Mouse (Mus musculus) spleen, postnatal 36 days (tissue): Measurements from ENCODE around the gene Hsf4.

Experiments used
- DNase-seq, 2 experiments: peaks; one replicate each; pipeline ENCODE4 v3.0.0; 2022; ENCODE audit warnings: low spot score in 2 of 2, mixed read lengths in 1 of 2

The Hsf4 gene

DNA sequence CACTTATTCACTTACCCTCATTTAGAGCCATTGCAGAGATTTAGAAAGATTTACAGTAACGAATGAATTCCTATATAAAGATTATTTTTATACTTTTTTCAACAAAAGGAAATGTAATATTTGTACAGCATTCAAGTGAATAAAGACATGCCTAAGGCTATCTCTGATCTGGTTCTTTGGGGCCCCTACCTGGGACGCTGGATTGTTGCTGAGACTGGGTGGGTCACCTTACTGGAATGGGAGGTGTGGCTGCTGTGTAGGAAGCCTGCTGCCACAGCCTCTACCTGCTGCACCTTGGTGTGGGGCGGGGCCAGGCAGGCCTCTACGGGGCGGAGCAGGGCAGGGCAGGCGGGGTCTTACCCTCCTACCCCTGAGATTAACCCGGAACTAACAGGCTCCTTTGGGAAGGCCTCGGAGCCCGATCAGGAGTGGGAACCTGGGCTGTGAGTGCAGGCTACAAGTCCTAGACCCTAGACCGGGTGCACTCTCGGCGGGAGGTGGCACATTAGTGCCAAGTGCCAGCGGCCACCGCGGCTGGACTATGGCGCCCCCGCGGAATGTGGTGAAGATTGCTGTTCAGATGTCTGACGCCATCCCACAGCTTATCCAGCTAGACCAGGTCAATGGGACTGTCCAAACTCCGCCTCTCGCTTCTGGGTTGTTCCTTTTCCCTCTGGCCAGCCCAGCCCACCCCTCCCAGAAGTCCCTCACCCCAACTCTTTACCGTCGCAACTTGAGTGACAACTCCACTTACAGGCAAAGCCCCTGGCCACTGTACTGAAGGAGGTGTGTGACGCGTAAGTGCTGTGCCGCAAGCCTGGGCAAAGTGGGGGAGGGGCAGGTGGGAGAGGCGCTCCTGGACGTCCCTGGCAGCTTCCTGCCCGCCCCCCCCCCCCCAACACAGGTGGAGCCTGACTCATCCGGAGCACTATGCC is 35.9 kb downstream of the Hsf4 start, which contains the start of gene Elmo3:
TSS of gene Elmo3 (plus strand) at position 391 of the 935 bp plus-strand sequence.
- DNase-seq, result peak in 1 of 2 experiments; percentile 39

DNA sequence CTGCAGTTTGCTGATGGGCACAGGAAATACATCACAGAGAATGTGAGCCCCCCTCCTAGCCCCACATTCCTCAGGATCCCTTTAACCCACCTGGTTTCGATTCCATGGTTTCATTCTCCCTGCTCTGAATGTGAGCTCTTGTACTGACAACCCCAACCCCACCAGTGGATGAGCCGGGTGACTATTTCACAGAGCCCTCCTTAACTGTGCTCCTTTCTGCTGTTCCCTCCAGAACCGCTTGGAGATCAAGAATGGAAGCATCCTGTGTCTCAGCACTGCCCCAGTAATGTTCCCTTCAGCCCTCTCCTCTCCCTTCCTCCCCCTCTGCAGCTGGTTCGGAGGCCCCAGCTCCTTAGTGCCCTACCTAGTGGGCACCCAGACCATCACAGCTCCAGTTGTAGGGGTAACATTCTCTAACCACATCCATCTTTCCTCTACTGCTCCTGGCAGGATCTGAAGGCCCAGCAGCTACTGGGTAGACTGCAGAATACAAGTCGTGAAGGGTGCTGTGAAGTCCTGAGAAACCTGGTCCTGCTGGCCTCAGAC is 36.6 kb downstream of the Hsf4 start:
- no peak for DNase-seq

DNA sequence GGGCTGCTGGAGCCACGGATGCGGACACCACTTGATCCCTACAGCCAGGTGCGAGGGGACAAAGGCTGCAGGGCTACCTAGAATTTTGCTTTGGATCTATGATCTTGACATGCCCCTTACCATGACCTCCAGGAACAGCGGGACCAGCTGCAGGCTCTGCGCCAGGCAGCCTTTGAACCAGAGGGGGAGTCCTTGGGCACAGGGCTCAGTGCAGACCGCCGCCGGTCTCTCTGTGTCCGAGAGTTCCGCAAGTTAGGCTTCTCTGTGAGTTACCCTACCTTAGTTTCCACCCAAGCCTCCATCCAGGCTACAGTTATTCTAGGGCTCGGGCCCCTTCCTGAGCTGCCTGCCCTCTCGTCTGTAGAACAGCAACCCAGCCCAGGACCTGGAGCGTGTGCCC is 38.1 kb downstream of the Hsf4 start:
- no peak for DNase-seq

DNA sequence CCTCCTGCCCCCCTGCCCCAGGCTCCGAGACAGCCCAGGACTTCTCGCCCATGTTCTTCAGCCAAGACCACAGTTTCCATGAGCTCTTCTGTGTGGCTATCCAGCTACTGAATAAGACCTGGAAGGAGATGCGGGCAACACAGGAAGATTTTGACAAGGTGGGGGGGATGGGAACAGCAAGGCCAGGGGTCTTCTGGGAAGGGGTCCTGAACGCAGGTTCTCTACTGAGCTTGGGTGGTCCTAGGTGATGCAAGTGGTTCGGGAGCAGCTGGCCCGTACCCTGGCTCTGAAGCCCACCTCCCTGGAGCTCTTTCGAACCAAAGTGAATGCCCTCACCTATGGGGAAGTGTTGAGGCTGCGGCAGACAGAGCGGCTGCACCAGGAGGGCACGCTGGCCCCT is 38.8 kb downstream of the Hsf4 start:
- no peak for DNase-seq

DNA sequence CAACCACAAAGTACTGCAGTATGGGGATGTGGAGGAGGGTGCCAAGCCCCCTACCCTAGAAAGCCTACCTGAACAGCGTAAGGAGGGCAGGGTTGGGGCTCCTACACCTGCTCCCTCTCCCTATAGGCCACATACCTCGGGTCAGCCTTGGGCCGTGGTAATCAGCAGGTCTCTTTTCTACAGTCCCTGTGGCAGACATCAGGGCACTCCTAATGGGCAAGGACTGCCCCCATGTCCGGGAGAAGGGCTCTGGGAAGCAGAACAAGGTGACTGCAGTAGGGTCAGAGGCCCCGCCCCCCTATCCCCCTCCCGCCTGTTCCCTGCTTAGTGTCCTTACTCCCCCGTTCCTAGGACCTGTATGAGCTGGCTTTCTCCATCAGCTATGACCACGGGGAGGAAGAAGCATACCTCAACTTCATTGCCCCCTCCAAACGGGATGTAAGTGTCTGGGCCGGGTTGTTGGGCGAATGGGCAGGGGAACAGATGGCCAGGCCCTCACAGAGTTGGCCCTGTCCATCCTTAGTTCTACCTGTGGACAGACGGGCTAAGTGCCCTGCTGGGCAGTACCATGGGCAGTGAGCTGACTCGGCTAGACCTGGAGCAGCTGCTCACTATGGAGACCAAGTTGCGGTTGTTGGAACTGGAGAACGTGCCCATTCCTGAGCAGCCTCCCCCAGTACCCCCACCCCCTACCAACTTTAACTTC is 39.7 kb downstream of the Hsf4 start:
- no peak for DNase-seq

DNA sequence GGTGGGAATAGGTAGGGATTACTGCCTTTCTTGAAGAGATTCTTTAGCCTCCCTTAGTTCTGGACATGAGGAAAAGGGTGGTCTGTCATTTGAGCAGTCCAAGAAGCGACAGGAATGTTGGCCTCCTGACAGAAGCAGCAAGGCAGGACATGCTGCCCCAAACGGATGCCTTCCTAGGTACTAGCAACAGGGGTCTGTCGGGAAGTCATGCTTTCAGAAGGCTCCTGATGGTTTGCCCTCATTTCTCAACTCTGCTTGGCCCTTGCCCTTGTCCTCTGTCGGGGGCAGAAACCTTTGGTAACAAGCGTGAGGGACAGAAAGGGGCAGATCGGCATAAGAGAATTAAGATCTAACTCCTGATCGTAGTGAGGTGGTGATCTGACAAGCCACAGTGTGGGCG is 40.5 kb downstream of the Hsf4 start:
- no peak for DNase-seq

DNA sequence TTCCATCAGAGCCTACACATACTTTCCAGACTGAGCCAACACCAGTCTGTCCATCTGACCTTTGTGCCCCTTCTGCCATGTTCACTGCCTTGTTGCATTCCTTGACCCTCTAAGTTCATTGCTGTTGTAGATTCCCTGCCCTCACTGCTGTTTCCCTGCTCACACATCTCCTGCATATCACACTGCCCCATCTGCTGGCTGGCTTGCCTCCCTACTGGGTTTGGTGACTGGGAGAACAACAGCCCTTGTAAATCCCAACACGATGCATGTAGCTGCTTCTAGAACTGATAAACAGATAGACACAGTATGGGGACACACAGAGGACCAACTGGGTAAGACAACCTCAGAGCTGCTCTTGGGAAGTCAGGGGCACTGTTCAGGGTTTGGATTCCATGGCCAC is 42.1 kb downstream of the Hsf4 start:
- DNase-seq, result no peak

DNA sequence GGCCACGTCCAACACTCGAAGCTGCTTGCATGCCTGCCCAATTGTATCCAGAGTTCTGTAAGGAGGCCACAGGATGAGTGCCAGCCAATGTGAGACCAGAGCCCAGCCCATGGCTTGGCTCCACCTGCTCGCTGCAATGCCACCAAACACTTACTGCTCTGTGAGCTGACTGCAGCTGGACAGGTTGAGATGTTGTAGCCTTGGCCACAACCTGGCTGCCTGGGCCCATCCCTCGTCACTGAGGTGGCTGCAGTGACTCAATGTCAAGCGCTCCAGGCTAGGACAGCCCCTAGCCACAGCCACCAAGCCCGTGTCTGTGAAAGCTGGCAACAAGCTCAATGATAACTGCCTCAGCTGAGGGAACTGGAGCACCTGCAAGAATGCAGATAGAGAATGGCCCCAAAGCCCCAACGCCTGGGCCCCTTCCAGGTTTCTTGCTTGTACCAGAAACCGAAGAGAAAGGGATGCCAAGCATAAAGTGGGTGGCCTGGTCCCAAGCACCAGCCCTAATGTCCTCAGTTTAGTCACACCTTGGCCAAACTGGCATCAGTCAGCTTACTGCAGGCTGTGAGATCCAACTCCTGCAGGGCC is 43.4 kb downstream of the Hsf4 start:
- DNase-seq, result no peak

DNA sequence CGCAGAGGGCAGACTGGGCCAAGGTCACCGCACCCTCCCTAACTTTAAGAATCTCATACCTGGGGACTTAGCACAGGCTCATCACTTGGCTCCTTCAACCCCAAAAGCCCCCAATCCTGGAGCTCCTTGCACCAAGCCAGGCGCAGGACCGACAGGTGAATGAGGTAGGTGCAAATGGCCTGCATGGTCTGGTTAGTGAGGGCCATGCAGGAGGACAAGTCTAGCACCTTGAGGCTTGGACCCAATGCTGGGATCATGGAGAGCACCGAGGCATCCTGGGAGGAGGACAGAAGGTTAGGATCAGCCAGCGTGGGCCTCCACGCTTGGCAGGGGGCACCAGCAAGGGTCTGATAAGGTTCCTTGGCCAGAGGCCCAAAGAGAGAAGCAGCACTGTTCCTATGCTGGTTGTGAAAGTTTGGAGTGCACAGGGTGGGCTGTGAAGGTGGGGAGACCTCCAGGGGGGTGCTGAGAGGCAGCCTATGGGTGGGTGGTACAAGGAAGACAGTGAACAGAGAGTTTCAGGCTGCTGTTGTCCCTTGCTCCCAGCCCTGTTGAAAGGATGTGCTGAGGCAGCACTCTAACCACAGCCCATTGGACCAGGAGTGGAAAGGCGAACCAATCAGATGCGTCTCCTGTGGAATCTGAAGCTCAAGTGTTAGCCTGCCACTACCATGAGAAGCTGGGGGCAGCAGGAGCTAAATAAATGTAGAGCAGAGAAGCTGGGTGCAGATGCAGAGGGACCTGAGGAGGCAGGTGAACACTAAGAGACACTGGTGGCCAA is 44.2 kb downstream of the Hsf4 start:
- no peak for DNase-seq

DNA sequence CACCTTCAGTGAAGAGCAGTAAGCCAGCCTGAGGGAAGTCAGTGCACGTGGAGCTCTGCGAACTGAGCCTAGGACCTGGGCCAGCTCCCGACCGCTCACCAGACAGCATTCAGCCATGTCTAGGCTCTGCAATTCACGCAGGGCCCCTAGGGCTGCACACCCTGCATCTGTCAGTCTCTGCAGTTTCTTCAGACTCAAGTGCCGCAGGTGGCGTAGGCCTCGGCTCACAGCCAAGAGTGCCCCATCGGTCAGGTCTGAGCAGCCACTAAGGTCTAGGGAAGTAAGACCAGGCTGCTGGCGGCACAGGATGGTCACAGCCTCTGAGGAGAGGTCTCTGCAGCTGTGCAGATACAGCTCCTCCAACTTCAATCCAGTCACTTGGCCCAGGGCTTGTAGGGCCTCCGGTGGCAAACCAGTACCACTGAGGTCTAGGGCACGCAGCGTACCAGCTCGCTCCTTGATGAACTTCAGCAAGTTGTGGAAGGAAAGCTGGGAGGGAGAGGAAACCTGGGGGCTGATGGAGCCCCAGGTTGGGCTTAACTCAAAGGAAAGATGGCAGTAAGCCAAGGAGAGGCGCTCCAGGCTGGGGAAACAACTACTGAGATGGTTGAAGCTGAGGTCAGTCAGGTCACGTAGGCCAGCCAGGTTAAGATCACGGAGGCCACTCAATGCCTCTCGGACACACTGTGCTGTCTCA is 45.6 kb downstream of the Hsf4 start:
- no peak for DNase-seq

DNA sequence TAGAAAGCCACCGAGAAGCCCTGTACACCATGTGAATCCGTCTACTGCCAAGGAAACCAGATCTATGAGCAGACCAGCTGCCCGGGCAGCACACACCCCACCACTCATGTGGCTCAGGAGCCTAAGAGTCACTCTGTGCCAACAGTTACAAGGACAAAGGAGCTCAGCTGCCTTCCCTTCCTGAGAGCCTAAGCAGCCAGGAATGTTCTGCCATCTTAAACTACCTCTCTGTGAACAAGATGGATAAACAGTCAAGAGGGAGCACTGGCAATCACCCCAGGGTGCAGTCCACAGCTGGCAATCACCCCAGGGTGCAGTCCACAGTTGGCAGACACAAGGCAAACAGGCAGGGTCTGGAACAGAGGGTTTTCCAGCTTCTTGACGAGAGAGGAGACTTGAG is 48.3 kb downstream of the Hsf4 start:
- DNase-seq, result no peak

DNA sequence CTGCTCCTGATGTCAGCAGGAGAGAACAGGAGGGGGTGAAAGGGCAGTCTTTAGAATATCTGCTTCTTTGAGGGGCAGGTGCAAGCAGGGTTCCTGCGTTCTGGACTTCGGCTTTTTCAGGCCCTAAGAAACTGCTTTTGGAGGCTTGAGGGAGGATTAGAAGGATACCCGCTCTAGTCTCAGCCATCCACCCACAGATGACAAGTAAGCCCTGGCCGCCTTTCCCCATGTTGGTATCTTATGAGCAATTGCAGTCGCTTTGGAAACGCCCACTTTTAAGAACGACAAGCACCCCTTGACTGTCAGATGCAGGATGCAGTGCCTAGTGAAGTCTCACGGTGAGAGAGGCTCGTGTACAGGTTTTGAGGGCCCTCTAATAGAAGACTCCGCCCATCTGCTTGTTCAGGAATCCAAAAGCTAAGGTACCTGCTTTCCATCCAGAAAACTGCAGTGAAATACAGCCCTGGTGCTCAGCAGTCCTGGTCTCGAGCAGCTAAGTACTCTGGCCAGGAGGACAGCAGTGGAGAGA is 49.1 kb downstream of the Hsf4 start:
- DNase-seq, result no peak

DNA sequence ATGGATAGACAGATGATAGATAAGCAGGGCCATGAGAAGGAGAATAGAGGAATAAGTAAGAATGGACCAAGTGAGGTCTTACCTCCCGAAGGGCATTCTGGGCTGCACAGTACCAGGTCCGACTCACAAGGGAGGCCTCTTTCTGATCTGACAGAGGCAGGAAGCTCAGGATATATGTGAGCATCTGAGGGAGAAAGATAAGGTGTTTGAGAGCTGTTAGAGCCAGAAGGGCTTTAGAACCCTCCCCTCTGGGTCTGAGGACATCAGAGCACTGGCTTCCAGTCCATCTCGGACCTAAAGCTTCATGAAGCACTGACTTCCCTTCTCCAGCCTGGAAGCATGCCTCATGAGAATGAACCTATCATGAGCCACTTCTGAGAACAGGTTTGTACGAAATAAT is 53.6 kb downstream of the Hsf4 start:
- DNase-seq, result peak; percentile 25 to 58
